Mouse (Mus musculus) cerebellum, adult 2 months (tissue): ENCODE data around the gene Lin54.

Experiments
- CTCF ChIP-seq: fragments of 200-500 bp; IDR thresholded peaks from 2 replicates; pipeline ENCODE4 v1.5.1; 2011; ENCODE audit warnings: low read depth, mild to moderate bottlenecking, control low read depth, low read length, moderate library complexity, borderline replicate concordance; ENCODE audit not compliant: insufficient read depth
- POLR2A ChIP-seq: fragments of 200-500 bp; IDR thresholded peaks from 2 replicates; pipeline ENCODE4 v1.6.1; 2011; ENCODE audit warnings: low read length, control low read depth, borderline replicate concordance; ENCODE audit not compliant: insufficient read depth

DNA sequence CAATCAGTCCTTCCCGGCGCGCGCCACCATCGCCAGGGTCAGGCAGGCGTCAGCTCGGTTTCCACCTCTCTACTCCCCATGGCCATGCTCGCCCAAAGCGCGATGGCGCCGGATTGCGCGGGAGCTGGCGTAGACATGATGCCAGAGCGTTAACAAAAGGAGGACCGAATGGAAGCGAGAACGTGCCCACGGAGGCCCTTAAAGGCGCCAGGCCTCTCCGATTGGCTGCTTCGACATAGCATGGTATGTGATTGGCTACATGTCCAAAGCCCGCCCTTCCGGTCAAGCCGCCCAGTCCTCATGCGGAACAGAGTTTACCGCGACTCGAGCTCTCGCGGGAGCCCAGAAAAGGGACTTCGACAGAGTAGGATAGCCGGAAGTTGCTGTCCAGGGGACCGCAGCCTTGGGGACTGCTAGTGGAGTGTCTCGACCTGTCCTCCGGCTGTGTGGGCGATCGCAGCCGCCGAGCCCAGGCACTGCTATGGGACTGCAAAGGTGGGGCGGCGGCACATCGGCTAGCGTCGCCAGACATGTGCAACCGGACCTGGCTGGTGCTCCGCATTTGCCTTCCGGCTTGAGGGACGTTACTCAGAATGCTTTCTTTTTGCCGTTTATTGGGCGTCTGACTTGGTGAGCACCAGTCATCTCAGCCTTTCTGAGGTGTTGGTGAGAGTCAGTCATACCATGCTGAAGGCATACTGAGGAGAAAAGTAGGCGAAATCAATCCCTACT lies 70.9 kb downstream of the Lin54 start:
- no peak for TF ChIP-seq CTCF
- TF ChIP-seq POLR2A, result peak; percentile 93
